Mouse (Mus musculus) cortical plate, adult 2 months (tissue): ENCODE measurements at regions not wholly inside any gene's neighbourhood (a gene's known extent, or its start where the extent isn't known, plus 50 kb on each side); places are given as distances from the start of the nearest gene placed in this dataset.

Source experiments
- CTCF ChIP-seq: fragments of 200-500 bp; IDR thresholded peaks from 2 replicates; pipeline ENCODE4 v1.5.1; 2011; ENCODE audit warnings: mild to moderate bottlenecking, control low read depth, low read length; ENCODE audit not compliant: insufficient read depth; ENCODE audit errors: extremely low read depth
- POLR2A ChIP-seq: fragments of 200-500 bp; IDR thresholded peaks from 2 replicates; pipeline ENCODE4 v1.6.1; 2011; ENCODE audit warnings: mild to moderate bottlenecking, low read length, control low read depth; ENCODE audit not compliant: insufficient read depth; ENCODE audit errors: extremely low read depth

DNA sequence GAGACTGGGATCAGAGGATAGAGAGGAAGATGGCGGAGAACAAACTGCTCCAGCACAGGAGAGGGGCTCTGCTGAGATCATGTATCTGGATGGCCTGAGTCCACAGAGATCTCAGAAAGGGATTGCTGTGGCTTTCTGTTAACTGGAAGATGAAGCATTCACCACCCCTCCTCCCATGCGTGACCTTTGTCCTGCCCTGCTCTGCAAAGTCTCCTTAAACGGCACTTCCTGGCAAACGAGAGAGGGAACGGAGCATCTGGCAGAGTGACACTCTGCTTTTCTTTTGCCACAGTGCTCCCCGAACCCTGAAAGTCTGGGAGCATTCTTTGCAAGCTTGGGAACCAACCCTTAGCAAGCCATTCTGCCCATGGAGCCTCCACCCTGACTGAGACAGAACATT is 147.1 kb downstream of the Adamts15 start:
- TF ChIP-seq CTCF (no peak), POLR2A (no peak)
